Mouse (Mus musculus) testis, adult 2 months (tissue): Measurements from ENCODE around the gene Acod1.

ENCODE experiments used
- CTCF ChIP-seq: fragments of 200-500 bp; IDR thresholded peaks from 2 replicates; pipeline ENCODE4 v1.5.1; 2012; ENCODE audit warnings: low read depth, mild to moderate bottlenecking, inconsistent platforms, low read length, moderate library complexity; ENCODE audit not compliant: control insufficient read depth, insufficient read depth, insufficient replicate concordance
- POLR2A ChIP-seq: fragments of 200-500 bp; IDR thresholded peaks from 2 replicates; pipeline ENCODE4 v1.6.1; 2012; ENCODE audit warnings: low read depth, mild to moderate bottlenecking, inconsistent platforms, low read length, moderate library complexity; ENCODE audit not compliant: control insufficient read depth

DNA sequence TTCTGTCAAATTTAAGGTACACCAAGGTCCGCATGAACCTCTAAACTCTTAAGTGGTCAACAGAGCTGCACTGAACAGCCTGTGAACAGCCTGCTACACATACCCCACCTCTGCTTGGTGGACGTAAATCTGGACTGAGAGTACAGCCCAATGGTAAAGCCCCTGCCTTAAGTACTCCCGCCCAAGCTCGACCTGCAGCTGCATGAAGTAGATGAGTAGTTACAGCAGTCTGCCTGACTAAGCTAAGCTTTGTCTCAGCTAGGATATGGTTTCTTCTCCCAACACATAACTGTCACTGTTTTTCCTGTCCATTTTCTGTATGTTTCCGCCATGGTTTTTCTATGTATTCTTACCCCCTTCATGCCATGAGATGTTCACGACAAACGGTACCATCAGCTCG lies 49.0 kb downstream of the Acod1 start:
- TF ChIP-seq POLR2A (no peak), CTCF (no peak)
